Mouse (Mus musculus): ENCODE results near the gene Mst1r. TPM values are rescaled to one million over a fixed set of nuclear protein-coding genes. Genes with fewer than 3 reads are reported as not detected.

The Mst1r gene
- polyA plus RNA-seq, 1 experiment, result 55.3 TPM

- no peak for DNase-seq (ENCODE audit: low spot score)
Observed at GRCm38 (mm10) chr9:107914764-107915420, 8.2 kb downstream of the Mst1r start.

GRCm38 (mm10) chr9:107917895-107918608, 11.4 kb downstream of the Mst1r start:
- no peak for DNase-seq (ENCODE audit: low spot score)

- no peak for DNase-seq (ENCODE audit: low spot score)
Observed at GRCm38 (mm10) chr9:107918884-107919283, 12.2 kb downstream of the Mst1r start.

GRCm38 (mm10) chr9:107919441-107919840, 12.8 kb downstream of the Mst1r start:
- no peak for DNase-seq (ENCODE audit: low spot score)

GRCm38 (mm10) chr9:107923021-107923420, 16.3 kb downstream of the Mst1r start:
- DNase-seq (ENCODE audit: low spot score), result no peak

- no peak for DNase-seq (ENCODE audit: low spot score)
Observed at GRCm38 (mm10) chr9:107923956-107924355, 17.3 kb downstream of the Mst1r start.

GRCm38 (mm10) chr9:107925251-107925650, 18.6 kb downstream of the Mst1r start:
- DNase-seq (ENCODE audit: low spot score), result no peak

- no peak for DNase-seq (ENCODE audit: low spot score)
Observed at GRCm38 (mm10) chr9:107926920-107927420, 20.3 kb downstream of the Mst1r start.

GRCm38 (mm10) chr9:107927749-107928148, 21.1 kb downstream of the Mst1r start:
- no peak for DNase-seq (ENCODE audit: low spot score)

- no peak for DNase-seq (ENCODE audit: low spot score)
Observed at GRCm38 (mm10) chr9:107928169-107928568, 21.5 kb downstream of the Mst1r start, which contains the start of gene Actl11. Actl11 (plus strand) TSS chr9:107928469.

GRCm38 (mm10) chr9:107932221-107932620, 25.5 kb downstream of the Mst1r start:
- no peak for DNase-seq (ENCODE audit: low spot score)

- no peak for DNase-seq (ENCODE audit: low spot score)
Observed at GRCm38 (mm10) chr9:107934146-107934545, 27.5 kb downstream of the Mst1r start.

GRCm38 (mm10) chr9:107935374-107935773, 28.7 kb downstream of the Mst1r start, which contains the start of gene Camkv:
Camkv (plus strand) TSS chr9:107935674.
- DNase-seq (ENCODE audit: low spot score), result no peak

GRCm38 (mm10) chr9:107935790-107936214, 29.1 kb downstream of the Mst1r start:
- DNase-seq (ENCODE audit: low spot score), result no peak

GRCm38 (mm10) chr9:107936215-107936822, 29.6 kb downstream of the Mst1r start:
- no peak for DNase-seq (ENCODE audit: low spot score)

GRCm38 (mm10) chr9:107936831-107937230, 30.2 kb downstream of the Mst1r start:
- DNase-seq (ENCODE audit: low spot score), result no peak

- DNase-seq (ENCODE audit: low spot score), result no peak
Observed at GRCm38 (mm10) chr9:107947241-107948194, 40.8 kb downstream of the Mst1r start.

- DNase-seq (ENCODE audit: low spot score), result no peak
Observed at GRCm38 (mm10) chr9:107949184-107949921, 42.7 kb downstream of the Mst1r start.

GRCm38 (mm10) chr9:107949922-107950235, 43.2 kb downstream of the Mst1r start, which contains the start of gene Traip:
Traip (plus strand) TSS chr9:107950136.
- no peak for DNase-seq (ENCODE audit: low spot score)

GRCm38 (mm10) chr9:107950460-107951355, 44.0 kb downstream of the Mst1r start:
- DNase-seq (ENCODE audit: low spot score), result peak; percentile 68

Data from urinary bladder, adult 2 months (tissue).